Mouse (Mus musculus): ENCODE data around the gene Slc30a1. TPM values are rescaled to one million over a fixed set of nuclear protein-coding genes. Genes with fewer than 3 reads are reported as not detected.

Gene Slc30a1
- polyA plus RNA-seq, 1 experiment: 11.4 TPM

GRCm38 (mm10) chr1:191877681-191878080 lies 28.9 kb upstream of the Slc30a1 start:
- DNase-seq (ENCODE audit: low read depth): no peak

GRCm38 (mm10) chr1:191878518-191878921 lies 28.0 kb upstream of the Slc30a1 start:
- TF ChIP-seq CTCF (IDR thresholded peaks at IDR 0.05; ENCODE audit: borderline replicate concordance, extremely low read depth, insufficient read depth, insufficient read length) (no peak), POLR2A (IDR thresholded peaks at IDR 0.05; ENCODE audit: borderline replicate concordance, extremely low read depth, insufficient read depth, insufficient read length, poor library complexity, severe bottlenecking) (no peak)
- DNase-seq (ENCODE audit: low read depth): peak; percentile 72

More at GRCm38 (mm10) chr1:191877681-191878080, 28.9 kb upstream of the Slc30a1 start:
- no peak for TF ChIP-seq CTCF (IDR thresholded peaks at IDR 0.05; ENCODE audit: borderline replicate concordance, extremely low read depth, insufficient read depth, insufficient read length)
- no peak for TF ChIP-seq POLR2A (IDR thresholded peaks at IDR 0.05; ENCODE audit: borderline replicate concordance, extremely low read depth, insufficient read depth, insufficient read length, poor library complexity, severe bottlenecking)

- TF ChIP-seq POLR2A (IDR thresholded peaks at IDR 0.05; ENCODE audit: borderline replicate concordance, extremely low read depth, insufficient read depth, insufficient read length, poor library complexity, severe bottlenecking) (no peak), CTCF (IDR thresholded peaks at IDR 0.05; ENCODE audit: borderline replicate concordance, extremely low read depth, insufficient read depth, insufficient read length) (no peak)
Observed at GRCm38 (mm10) chr1:191880247-191880646, 26.3 kb upstream of the Slc30a1 start.

GRCm38 (mm10) chr1:191880921-191881609 lies 25.5 kb upstream of the Slc30a1 start:
- TF ChIP-seq POLR2A (IDR thresholded peaks at IDR 0.05; ENCODE audit: borderline replicate concordance, extremely low read depth, insufficient read depth, insufficient read length, poor library complexity, severe bottlenecking) (no peak), CTCF (IDR thresholded peaks at IDR 0.05; ENCODE audit: borderline replicate concordance, extremely low read depth, insufficient read depth, insufficient read length) (no peak)
- no peak for DNase-seq (ENCODE audit: low read depth)

More at GRCm38 (mm10) chr1:191880247-191880646, 26.3 kb upstream of the Slc30a1 start:
- DNase-seq (ENCODE audit: low read depth): no peak

- no peak for TF ChIP-seq CTCF (IDR thresholded peaks at IDR 0.05; ENCODE audit: borderline replicate concordance, extremely low read depth, insufficient read depth, insufficient read length)
- TF ChIP-seq POLR2A (IDR thresholded peaks at IDR 0.05; ENCODE audit: borderline replicate concordance, extremely low read depth, insufficient read depth, insufficient read length, poor library complexity, severe bottlenecking): no peak
- no peak for DNase-seq (ENCODE audit: low read depth)
Observed at GRCm38 (mm10) chr1:191881663-191882062, 24.9 kb upstream of the Slc30a1 start.

GRCm38 (mm10) chr1:191882474-191883206 lies 23.9 kb upstream of the Slc30a1 start:
- no peak for DNase-seq (ENCODE audit: low read depth)
- TF ChIP-seq POLR2A (IDR thresholded peaks at IDR 0.05; ENCODE audit: borderline replicate concordance, extremely low read depth, insufficient read depth, insufficient read length, poor library complexity, severe bottlenecking): no peak
- TF ChIP-seq CTCF (IDR thresholded peaks at IDR 0.05; ENCODE audit: borderline replicate concordance, extremely low read depth, insufficient read depth, insufficient read length): no peak

- no peak for DNase-seq (ENCODE audit: low read depth)
- TF ChIP-seq POLR2A (IDR thresholded peaks at IDR 0.05; ENCODE audit: borderline replicate concordance, extremely low read depth, insufficient read depth, insufficient read length, poor library complexity, severe bottlenecking) (no peak), CTCF (IDR thresholded peaks at IDR 0.05; ENCODE audit: borderline replicate concordance, extremely low read depth, insufficient read depth, insufficient read length) (no peak)
Observed at GRCm38 (mm10) chr1:191883654-191884053, 22.9 kb upstream of the Slc30a1 start.

- DNase-seq (ENCODE audit: low read depth): no peak
- no peak for TF ChIP-seq CTCF (IDR thresholded peaks at IDR 0.05; ENCODE audit: borderline replicate concordance, extremely low read depth, insufficient read depth, insufficient read length)
- no peak for TF ChIP-seq POLR2A (IDR thresholded peaks at IDR 0.05; ENCODE audit: borderline replicate concordance, extremely low read depth, insufficient read depth, insufficient read length, poor library complexity, severe bottlenecking)
Observed at GRCm38 (mm10) chr1:191891912-191892311, 14.7 kb upstream of the Slc30a1 start.

- DNase-seq (ENCODE audit: low read depth): no peak
- no peak for TF ChIP-seq POLR2A (IDR thresholded peaks at IDR 0.05; ENCODE audit: borderline replicate concordance, extremely low read depth, insufficient read depth, insufficient read length, poor library complexity, severe bottlenecking)
- no peak for TF ChIP-seq CTCF (IDR thresholded peaks at IDR 0.05; ENCODE audit: borderline replicate concordance, extremely low read depth, insufficient read depth, insufficient read length)
Observed at GRCm38 (mm10) chr1:191894386-191894785, 12.2 kb upstream of the Slc30a1 start.

- TF ChIP-seq CTCF (IDR thresholded peaks at IDR 0.05; ENCODE audit: borderline replicate concordance, extremely low read depth, insufficient read depth, insufficient read length) (no peak), POLR2A (IDR thresholded peaks at IDR 0.05; ENCODE audit: borderline replicate concordance, extremely low read depth, insufficient read depth, insufficient read length, poor library complexity, severe bottlenecking) (no peak)
- no peak for DNase-seq (ENCODE audit: low read depth)
Observed at GRCm38 (mm10) chr1:191894857-191895256, 11.7 kb upstream of the Slc30a1 start.

GRCm38 (mm10) chr1:191896806-191897552 lies 9.6 kb upstream of the Slc30a1 start:
- peak; percentile 33 for DNase-seq (ENCODE audit: low read depth)
- no peak for TF ChIP-seq POLR2A (IDR thresholded peaks at IDR 0.05; ENCODE audit: borderline replicate concordance, extremely low read depth, insufficient read depth, insufficient read length, poor library complexity, severe bottlenecking)
- no peak for TF ChIP-seq CTCF (IDR thresholded peaks at IDR 0.05; ENCODE audit: borderline replicate concordance, extremely low read depth, insufficient read depth, insufficient read length)

All from brain, embryonic 14.5 days (tissue).